ENCODE assay signal across 24 mouse cellular contexts in the genomic region with DNA sequence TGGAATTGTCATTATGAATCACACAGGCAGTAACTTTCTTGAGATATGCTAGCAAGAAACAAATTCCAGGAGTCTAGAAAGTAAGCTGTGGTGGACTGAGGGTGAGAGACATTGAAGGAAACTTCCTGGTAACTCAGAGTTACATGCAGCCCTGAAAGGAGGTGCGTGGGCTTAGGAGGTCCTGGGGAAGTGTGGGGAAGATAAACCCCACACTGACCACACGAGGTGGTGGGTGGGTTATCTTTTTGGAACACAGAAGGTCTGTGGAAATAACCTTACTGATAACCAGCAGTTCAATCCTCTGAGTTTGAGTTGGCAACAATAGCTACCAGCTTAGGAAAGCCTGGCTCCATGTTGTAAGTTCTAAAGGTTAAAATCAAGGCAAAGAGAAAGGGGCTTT.
DNase-seq lines count a peak whose midpoint lies in the region; ATAC-seq lines count a peak whose summit lies in the region.
"Had no signal": no experiment of that assay in that cellular context is flagged by ENCODE, and none has a peak within 500 bp of the region (broad histone marks: within the 10 kb centered on the region; RNA-seq: fewer than 3 reads in every experiment).

No protein-coding gene starts in this region.

- peak; percentile 6 for DNase-seq in embryo, embryonic 10 days (ENCODE audit: low spot score)
- no peak for DNase-seq in embryo, embryonic 11 days
- DNase-seq in hindbrain, embryonic 11.5 days (ENCODE audit: low spot score), result peak; percentile 22
- peak; percentile 21 for DNase-seq in 416B (ENCODE audit: low read depth)
- no peak for DNase-seq in testis, postnatal 14 days (ENCODE audit: low spot score)
- DNase-seq in adrenal gland, adult (ENCODE audit: inconsistent age in 2 of 2, low spot score in 1 of 2), result no peak
- DNase-seq: adrenal gland, adult 8-10 months; adrenal gland, postnatal 36 days; cerebellum, adult 11 months; cerebellum, adult 8-10 months; cerebellum, postnatal 25 days; gastrocnemius, postnatal 14 days; heart, postnatal 14 days had no signal

- no peak overlapping the region for H3K9ac ChIP-seq in hindbrain, embryonic 11.5 days (ENCODE audit: low read depth, low read length)
- no peak overlapping the region for H3K9ac ChIP-seq in hindbrain, embryonic 13.5 days
- H3K9ac ChIP-seq: embryonic facial prominence, embryonic 13.5 days; forebrain, embryonic 12.5 days; heart, embryonic 15.5 days had no signal

- H3K27ac ChIP-seq in hindbrain, embryonic 11.5 days (ENCODE audit: low read depth, low read length), result no peak overlapping the region
- H3K27ac ChIP-seq in hindbrain, embryonic 13.5 days, result no peak overlapping the region
- H3K27ac ChIP-seq: embryonic facial prominence, embryonic 13.5 days; forebrain, embryonic 12.5 days; heart, embryonic 10.5 days; heart, embryonic 15.5 days; hindbrain, embryonic 10.5 days had no signal

- H3K4me2 ChIP-seq in hindbrain, embryonic 11.5 days (replicated peaks; ENCODE audit: low read depth, low read length), result no peak overlapping the region
- H3K4me2 ChIP-seq in hindbrain, embryonic 13.5 days, result no peak overlapping the region
- H3K4me2 ChIP-seq: embryonic facial prominence, embryonic 13.5 days; forebrain, embryonic 12.5 days; heart, embryonic 15.5 days had no signal

- peaks cover 25% of the 10 kb centered on the region for H3K27me3 ChIP-seq in hindbrain, embryonic 11.5 days (ENCODE audit: control insufficient read depth, insufficient read depth, low read length)
- H3K27me3 ChIP-seq in hindbrain, embryonic 13.5 days, result peaks cover 56% of the 10 kb centered on the region

- WGBS in hindbrain, embryonic 11.5 days, result 14% methylated on average over 2 of the region's 2 CpGs
- 22% methylated on average over 2 of the region's 2 CpGs for WGBS in hindbrain, embryonic 13.5 days

- H3K36me3 ChIP-seq in hindbrain, embryonic 11.5 days (ENCODE audit: control insufficient read depth, insufficient read depth, low read length), result no peaks in the 10 kb centered on the region
- no peaks in the 10 kb centered on the region for H3K36me3 ChIP-seq in hindbrain, embryonic 13.5 days
- H3K36me3 ChIP-seq: embryonic facial prominence, embryonic 13.5 days; forebrain, embryonic 12.5 days; heart, embryonic 10.5 days; heart, embryonic 15.5 days; hindbrain, embryonic 10.5 days had no signal

- peaks cover 2% of the 10 kb centered on the region; the same call in 1 of the 2 replicates for H3K4me1 ChIP-seq in hindbrain, embryonic 11.5 days (replicated peaks; ENCODE audit: control insufficient read depth, insufficient read depth, low read length)
- peaks cover 15% of the 10 kb centered on the region for H3K4me1 ChIP-seq in hindbrain, embryonic 13.5 days (replicated peaks)

- H3K4me3 ChIP-seq in hindbrain, embryonic 11.5 days (ENCODE audit: low read depth, low read length), result no peak overlapping the region
- H3K4me3 ChIP-seq in hindbrain, embryonic 13.5 days, result no peak overlapping the region
- H3K4me3 ChIP-seq: embryonic facial prominence, embryonic 13.5 days; forebrain, embryonic 12.5 days; heart, embryonic 10.5 days; heart, embryonic 15.5 days; hindbrain, embryonic 10.5 days had no signal

- H3K9me3 ChIP-seq in hindbrain, embryonic 11.5 days (ENCODE audit: control insufficient read depth, low read length), result no peaks in the 10 kb centered on the region
- H3K9me3 ChIP-seq in hindbrain, embryonic 13.5 days, result no peaks in the 10 kb centered on the region
- H3K9me3 ChIP-seq: embryonic facial prominence, embryonic 13.5 days; forebrain, embryonic 12.5 days; heart, embryonic 10.5 days; heart, embryonic 15.5 days; hindbrain, embryonic 10.5 days had no signal

- ATAC-seq in hindbrain, embryonic 11.5 days (ENCODE audit: low FRiP score), result no peak
- ATAC-seq in hindbrain, embryonic 13.5 days (ENCODE audit: low FRiP score), result no peak
- peak; percentile 20; the same call in 1 of the 2 replicates for ATAC-seq in granulocyte monocyte progenitor cell, adult 5-6 weeks (replicated peaks; ENCODE audit: poor library complexity, severe bottlenecking)
- ATAC-seq: forebrain, embryonic 16.5 days; hindbrain, embryonic 16.5 days; inflammation-experienced regulatory T-cells, adult 6 months; intestine, postnatal 0 days had no signal

Comparison
In these comparisons a context has a peak if more than half of its experiments do, and no peak if none do; other contexts are left out.
1. DNase-seq: peak in embryo, embryonic 10 days (single experiment), hindbrain, embryonic 11.5 days (single experiment) and 416B (single experiment); none in embryo, embryonic 11 days (single experiment), testis, postnatal 14 days (single experiment) and adrenal gland, adult (0 of 2).